In the genomic region with DNA sequence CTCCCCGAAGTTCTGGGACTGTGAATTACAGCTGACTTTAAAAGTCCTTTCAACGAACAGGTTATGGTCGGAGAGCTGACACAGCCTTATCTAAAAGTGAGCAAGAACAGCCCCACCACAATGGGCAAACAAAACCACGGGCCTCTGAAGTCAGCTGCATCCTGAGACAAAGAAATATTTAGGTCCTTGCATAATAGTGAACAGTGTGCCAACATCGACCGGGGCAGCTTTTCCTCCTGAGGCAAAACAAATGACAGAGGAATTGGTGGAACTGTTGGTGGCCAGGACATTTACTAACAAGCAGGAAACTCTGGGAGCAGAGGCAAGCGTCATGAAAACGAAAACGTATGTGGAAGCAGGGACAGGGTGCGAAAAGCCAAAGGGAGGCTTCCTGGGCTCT, we compare ENCODE assay signal across 17 mouse cellular contexts. TPM values are rescaled to one million over a fixed set of nuclear protein-coding genes. Genes with fewer than 3 reads are reported as not detected.
DNase-seq lines count a peak whose midpoint lies in the region; ATAC-seq lines count a peak whose summit lies in the region.
"Had no signal": no experiment of that assay in that cellular context is flagged by ENCODE, and none has a peak within 500 bp of the region (broad histone marks: within the 10 kb centered on the region; RNA-seq: fewer than 3 reads in every experiment).

No protein-coding gene starts in this region.

- no peak overlapping the region for H3K4me3 ChIP-seq in heart, embryonic 16.5 days (ENCODE audit: low read length)
- H3K4me3 ChIP-seq: embryonic facial prominence, embryonic 12.5 days; forebrain, embryonic 13.5 days; neural tube, embryonic 12.5 days had no signal

- no peak for DNase-seq in heart, postnatal 14 days
- DNase-seq in heart, postnatal 4 days: peak; percentile 7
- DNase-seq in right cerebral cortex, postnatal 14 days: no peak
- DNase-seq: adrenal gland, postnatal 25 days; cerebellum, adult 11 months; kidney, adult 11 months; kidney, postnatal 4 days; right cerebral cortex, adult 18-20 months had no signal

- no peak for ATAC-seq in heart, embryonic 16.5 days (replicated peaks; ENCODE audit: extremely low read depth, insufficient read depth, low FRiP score)
- peak; percentile 95 for ATAC-seq in common myeloid progenitor, adult 5-6 weeks (replicated peaks; ENCODE audit: low read depth, poor library complexity, severe bottlenecking)
- ATAC-seq in megakaryocyte progenitor cell, adult 5-6 weeks (replicated peaks; ENCODE audit: poor library complexity): peak; percentile 88
- no peak for ATAC-seq in activated CD4-positive, CD25-positive, alpha-beta regulatory T cell, adult 4 months
- ATAC-seq: forebrain, embryonic 13.5 days had no signal

- peaks cover 8% of the 10 kb centered on the region for H3K4me1 ChIP-seq in heart, embryonic 16.5 days (ENCODE audit: control insufficient read depth, insufficient read depth, low read length)

- peak overlapping the region; percentile 26 for H3K4me2 ChIP-seq in heart, embryonic 16.5 days (ENCODE audit: low read depth, low read length)
- H3K4me2 ChIP-seq: forebrain, embryonic 13.5 days; liver, embryonic 11.5 days; midbrain, embryonic 11.5 days; neural tube, embryonic 12.5 days had no signal

- no peaks in the 10 kb centered on the region for H3K9me3 ChIP-seq in heart, embryonic 16.5 days (replicated peaks; ENCODE audit: control insufficient read depth, low read length)
- H3K9me3 ChIP-seq: embryonic facial prominence, embryonic 12.5 days; forebrain, embryonic 13.5 days; neural tube, embryonic 12.5 days had no signal

- H3K27me3 ChIP-seq in heart, embryonic 16.5 days (ENCODE audit: control insufficient read depth, insufficient read depth, low read length): no peaks in the 10 kb centered on the region
- H3K27me3 ChIP-seq: embryonic facial prominence, embryonic 12.5 days; forebrain, embryonic 13.5 days; neural tube, embryonic 12.5 days had no signal

- H3K27ac ChIP-seq in heart, embryonic 16.5 days (ENCODE audit: low read length): no peak overlapping the region
- H3K27ac ChIP-seq: embryonic facial prominence, embryonic 12.5 days; forebrain, embryonic 13.5 days; neural tube, embryonic 12.5 days had no signal

- WGBS in heart, embryonic 16.5 days: 15% methylated on average over 10 of the region's 10 CpGs

- H3K9ac ChIP-seq in heart, embryonic 16.5 days (ENCODE audit: low read length): no peak overlapping the region
- H3K9ac ChIP-seq: embryonic facial prominence, embryonic 12.5 days; forebrain, embryonic 13.5 days; neural tube, embryonic 12.5 days had no signal

- H3K36me3 ChIP-seq in heart, embryonic 16.5 days (ENCODE audit: control insufficient read depth, insufficient read depth): no peaks in the 10 kb centered on the region
- H3K36me3 ChIP-seq: embryonic facial prominence, embryonic 12.5 days; neural tube, embryonic 12.5 days had no signal

- intact Hi-C loops in heart, postnatal 14 days (cut with DNase I): no loop called here

RNA-seq across cellular contexts. Expression of gene Mon1b, which starts 54.3 kb away (rescaled TPM):
- polyA plus RNA-seq in heart, embryonic 16.5 days (2015; fragmentation: Nextera tagmentation; extraction: Ambion mirVana): 4.9 TPM in 2 replicates
- total RNA-seq in heart, postnatal 14 days (2021): 1 to 10 TPM; 6.5 to 6.7 TPM
- total RNA-seq in common myeloid progenitor, adult 5-6 weeks (2017): 15.9 and 18.1 TPM in 2 replicates
- 1 to 10 TPM; 6.3 to 6.5 TPM for total RNA-seq in heart, postnatal 4 days (2021)
- total RNA-seq in megakaryocyte progenitor cell, adult 5-6 weeks (2015): 12.6 and 13.0 TPM in 2 replicates
- total RNA-seq in megakaryocyte progenitor cell, adult 5-6 weeks (2017): 15.6 and 15.8 TPM in 2 replicates
- polyA plus RNA-seq in activated CD4-positive, CD25-positive, alpha-beta regulatory T cell, adult 4 months (2017; shearing (Covaris generic)): 10 to 100 TPM; 10.9 to 16.9 TPM

Comparison
In these comparisons a context has a peak if more than half of its experiments do, and no peak if none do; other contexts are left out.
1. ATAC-seq: peak in common myeloid progenitor, adult 5-6 weeks (single experiment) and megakaryocyte progenitor cell, adult 5-6 weeks (single experiment); none in heart, embryonic 16.5 days (single experiment) and activated CD4-positive, CD25-positive, alpha-beta regulatory T cell, adult 4 months (single experiment).